Mouse (Mus musculus): ENCODE results near the gene Fam185a. TPM values are rescaled to one million over a fixed set of nuclear protein-coding genes. Genes with fewer than 3 reads are reported as not detected.

The Fam185a gene
- 1.7 and 2.8 TPM in 2 replicates for polyA plus RNA-seq (2015; fragmentation: Nextera tagmentation; extraction: Ambion mirVana)

GRCm38 (mm10) chr5:21424614-21425602, at the start of gene Fam185a, which contains the start of gene Ccdc146:
TSS of gene Fam185a (plus strand) at chr5:21424958.
TSS of gene Ccdc146 (minus strand) at chr5:21424677.
- TF ChIP-seq EP300 (IDR thresholded peaks at IDR 0.05): peak; percentile 73
- TF ChIP-seq CTCF (IDR thresholded peaks at IDR 0.05): no peak
- Histone ChIP-seq H3K4me1 (ENCODE audit: insufficient read depth, low read depth, low read length) (peaks cover 7% of the 10 kb centered on the region; the same call in 1 of the 2 replicates), H3K9ac (replicated peaks; ENCODE audit: low read depth) (peak within 1 kb of the TSS; percentile 47), H3K4me3 (ENCODE audit: low read depth, low read length) (peak within 1 kb of the TSS; percentile 67), H3K36me3 (ENCODE audit: insufficient read depth, low read length) (no peaks in the 10 kb centered on the region), H3K9me3 (ENCODE audit: low read length) (no peaks in the 10 kb centered on the region), H3K4me2 (replicated peaks; ENCODE audit: low read depth, low read length) (peak within 1 kb of the TSS; percentile 97), H3K27ac (ENCODE audit: low read length) (no peak within 1 kb of the TSS; the same call in 1 of the 2 replicates), H3K27me3 (replicated peaks; ENCODE audit: insufficient read depth, low read length) (no peaks in the 10 kb centered on the region)
- ATAC-seq (peak; percentile 100), DNase-seq (ENCODE audit: low spot score) (peak; percentile 100)
- WGBS: under 1% methylated on average over 64 of the region's 68 CpGs

GRCm38 (mm10) chr5:21376935-21377334, 47.8 kb upstream of the Fam185a start:
- no peak for ATAC-seq
- Histone ChIP-seq H3K36me3 (ENCODE audit: insufficient read depth, low read length) (no peaks in the 10 kb centered on the region), H3K4me3 (ENCODE audit: low read depth, low read length) (no peak overlapping the region), H3K9me3 (ENCODE audit: low read length) (no peaks in the 10 kb centered on the region), H3K4me1 (ENCODE audit: insufficient read depth, low read depth, low read length) (no peaks in the 10 kb centered on the region), H3K4me2 (replicated peaks; ENCODE audit: low read depth, low read length) (no peak overlapping the region), H3K27me3 (replicated peaks; ENCODE audit: insufficient read depth, low read length) (no peaks in the 10 kb centered on the region), H3K9ac (replicated peaks; ENCODE audit: low read depth) (no peak overlapping the region), H3K27ac (ENCODE audit: low read length) (no peak overlapping the region)
- no peak for TF ChIP-seq EP300 (IDR thresholded peaks at IDR 0.05)
- no peak for TF ChIP-seq CTCF (IDR thresholded peaks at IDR 0.05)
- WGBS: 51% methylated on average over 4 of the region's 4 CpGs
- DNase-seq (ENCODE audit: low spot score): no peak

- Histone ChIP-seq H3K4me2 (replicated peaks; ENCODE audit: low read depth, low read length) (no peak overlapping the region), H3K9ac (replicated peaks; ENCODE audit: low read depth) (no peak overlapping the region), H3K4me1 (ENCODE audit: insufficient read depth, low read depth, low read length) (no peaks in the 10 kb centered on the region), H3K4me3 (ENCODE audit: low read depth, low read length) (no peak overlapping the region), H3K27me3 (replicated peaks; ENCODE audit: insufficient read depth, low read length) (no peaks in the 10 kb centered on the region), H3K36me3 (ENCODE audit: insufficient read depth, low read length) (no peaks in the 10 kb centered on the region), H3K27ac (ENCODE audit: low read length) (no peak overlapping the region), H3K9me3 (ENCODE audit: low read length) (no peaks in the 10 kb centered on the region)
- 25% methylated on average over 2 of the region's 2 CpGs for WGBS
- no peak for TF ChIP-seq CTCF (IDR thresholded peaks at IDR 0.05)
- TF ChIP-seq EP300 (IDR thresholded peaks at IDR 0.05): no peak
- ATAC-seq: no peak
- no peak for DNase-seq (ENCODE audit: low spot score)
Measured at GRCm38 (mm10) chr5:21378397-21378796, 46.4 kb upstream of the Fam185a start.

- Histone ChIP-seq H3K27me3 (replicated peaks; ENCODE audit: insufficient read depth, low read length) (no peaks in the 10 kb centered on the region), H3K9me3 (ENCODE audit: low read length) (no peaks in the 10 kb centered on the region), H3K36me3 (ENCODE audit: insufficient read depth, low read length) (no peaks in the 10 kb centered on the region), H3K4me1 (ENCODE audit: insufficient read depth, low read depth, low read length) (peaks cover 4% of the 10 kb centered on the region; the same call in 1 of the 2 replicates), H3K4me3 (ENCODE audit: low read depth, low read length) (no peak overlapping the region), H3K4me2 (replicated peaks; ENCODE audit: low read depth, low read length) (no peak overlapping the region), H3K27ac (ENCODE audit: low read length) (no peak overlapping the region), H3K9ac (replicated peaks; ENCODE audit: low read depth) (no peak overlapping the region)
- whole genome bisulfite sequencing: 19% methylated on average over 6 of the region's 6 CpGs
- no peak for TF ChIP-seq CTCF (IDR thresholded peaks at IDR 0.05)
- TF ChIP-seq EP300 (IDR thresholded peaks at IDR 0.05): no peak
- DNase-seq (ENCODE audit: low spot score) (no peak), ATAC-seq (no peak)
Measured at GRCm38 (mm10) chr5:21381986-21382385, 42.8 kb upstream of the Fam185a start.

GRCm38 (mm10) chr5:21382678-21383077, 42.1 kb upstream of the Fam185a start:
- TF ChIP-seq CTCF (IDR thresholded peaks at IDR 0.05): no peak
- TF ChIP-seq EP300 (IDR thresholded peaks at IDR 0.05): no peak
- H3K27me3 ChIP-seq (replicated peaks; ENCODE audit: insufficient read depth, low read length): no peaks in the 10 kb centered on the region
- peaks cover 4% of the 10 kb centered on the region; the same call in 1 of the 2 replicates for H3K4me1 ChIP-seq (ENCODE audit: insufficient read depth, low read depth, low read length)
- no peak overlapping the region for H3K27ac ChIP-seq (ENCODE audit: low read length)
- H3K4me3 ChIP-seq (ENCODE audit: low read depth, low read length): no peak overlapping the region
- H3K9me3 ChIP-seq (ENCODE audit: low read length): no peaks in the 10 kb centered on the region
- ATAC-seq (no peak), DNase-seq (ENCODE audit: low spot score) (no peak)
- WGBS: 44% methylated on average over 6 of the region's 6 CpGs
- H3K4me2 ChIP-seq (replicated peaks; ENCODE audit: low read depth, low read length): no peak overlapping the region
- no peaks in the 10 kb centered on the region for H3K36me3 ChIP-seq (ENCODE audit: insufficient read depth, low read length)
- no peak overlapping the region for H3K9ac ChIP-seq (replicated peaks; ENCODE audit: low read depth)

- 23% methylated on average over 14 of the region's 14 CpGs for WGBS
Measured at GRCm38 (mm10) chr5:21383392-21384251, 41.1 kb upstream of the Fam185a start.

More at GRCm38 (mm10) chr5:21383392-21384251, 41.1 kb upstream of the Fam185a start:
- H3K4me2 ChIP-seq (replicated peaks; ENCODE audit: low read depth, low read length): no peak overlapping the region
- no peak overlapping the region for H3K4me3 ChIP-seq (ENCODE audit: low read depth, low read length)
- no peaks in the 10 kb centered on the region for H3K27me3 ChIP-seq (replicated peaks; ENCODE audit: insufficient read depth, low read length)
- DNase-seq (ENCODE audit: low spot score) (no peak), ATAC-seq (no peak)
- no peak overlapping the region for H3K9ac ChIP-seq (replicated peaks; ENCODE audit: low read depth)
- H3K36me3 ChIP-seq (ENCODE audit: insufficient read depth, low read length): no peaks in the 10 kb centered on the region
- H3K27ac ChIP-seq (ENCODE audit: low read length): no peak overlapping the region
- no peaks in the 10 kb centered on the region for H3K9me3 ChIP-seq (ENCODE audit: low read length)
- H3K4me1 ChIP-seq (ENCODE audit: insufficient read depth, low read depth, low read length): peaks cover 4% of the 10 kb centered on the region; the same call in 1 of the 2 replicates
- no peak for TF ChIP-seq CTCF (IDR thresholded peaks at IDR 0.05)
- no peak for TF ChIP-seq EP300 (IDR thresholded peaks at IDR 0.05)

Measured in lung, postnatal 0 days (tissue).